Mouse (Mus musculus): Measurements from ENCODE around the gene Psmb10. TPM values are rescaled to one million over a fixed set of nuclear protein-coding genes. Genes with fewer than 3 reads are reported as not detected.
A peak's percentile ranks its signal among the peaks of the same experiment; 100 is the strongest.

The Psmb10 gene
- polyA plus RNA-seq, 1 experiment from 2014 or later: 30.2 TPM

DNA sequence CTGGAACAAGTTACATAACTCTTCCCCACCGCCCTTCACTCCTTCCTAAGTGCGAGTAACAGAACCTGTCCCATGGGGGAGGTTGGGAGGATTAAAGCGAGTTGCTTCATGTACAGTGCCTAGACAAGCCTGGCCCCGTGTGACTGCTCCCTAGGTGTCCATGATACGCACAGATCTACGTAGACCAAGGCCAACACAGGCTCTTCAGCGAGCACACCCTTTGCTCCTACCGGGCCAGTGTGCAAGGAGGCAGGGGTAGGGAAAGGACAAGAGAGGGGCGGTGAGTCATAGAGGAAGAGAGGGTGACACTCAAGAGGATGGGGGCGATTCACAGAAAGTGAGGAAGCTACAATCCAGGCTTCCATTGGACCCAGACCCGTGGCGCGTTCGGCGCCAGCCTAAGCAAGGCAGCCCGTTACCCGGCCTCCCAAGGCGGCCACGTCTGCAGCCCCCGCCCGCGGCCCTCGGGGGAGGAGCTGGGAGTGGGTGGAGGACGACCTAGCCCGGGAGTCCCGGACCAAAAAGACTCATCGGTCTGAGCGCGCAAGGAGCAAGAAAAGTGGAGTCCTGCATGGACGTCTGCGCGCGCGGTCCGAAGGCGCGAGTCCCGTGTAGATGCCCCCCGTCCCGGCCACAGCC, 27.1 kb upstream of the Psmb10 start:
- Histone ChIP-seq H3K4me3 (ENCODE audit: low read depth, low read length) (peak overlapping the region; percentile 53), H3K9ac (ENCODE audit: low read length) (peak overlapping the region; percentile 60), H3K36me3 (ENCODE audit: control insufficient read depth, insufficient read depth, low read length) (no peaks in the 10 kb centered on the region), H3K4me2 (ENCODE audit: low read depth) (peak overlapping the region; percentile 60), H3K9me3 (ENCODE audit: control insufficient read depth, low read length) (no peaks in the 10 kb centered on the region), H3K27ac (ENCODE audit: low read depth, low read length) (no peak overlapping the region), H3K4me1 (ENCODE audit: control insufficient read depth, insufficient read depth, low read length) (peaks cover 7% of the 10 kb centered on the region; the same call in 1 of the 2 replicates), H3K27me3 (ENCODE audit: control insufficient read depth, insufficient read depth, low read length) (peaks cover 12% of the 10 kb centered on the region)
- DNase-seq (ENCODE audit: low spot score) (no peak), ATAC-seq (ENCODE audit: insufficient read depth, low FRiP score, low TSS enrichment) (peak; percentile 23; the same call in 1 of the 2 replicates)
- WGBS: 3% methylated on average over 39 of the region's 40 CpGs

DNA sequence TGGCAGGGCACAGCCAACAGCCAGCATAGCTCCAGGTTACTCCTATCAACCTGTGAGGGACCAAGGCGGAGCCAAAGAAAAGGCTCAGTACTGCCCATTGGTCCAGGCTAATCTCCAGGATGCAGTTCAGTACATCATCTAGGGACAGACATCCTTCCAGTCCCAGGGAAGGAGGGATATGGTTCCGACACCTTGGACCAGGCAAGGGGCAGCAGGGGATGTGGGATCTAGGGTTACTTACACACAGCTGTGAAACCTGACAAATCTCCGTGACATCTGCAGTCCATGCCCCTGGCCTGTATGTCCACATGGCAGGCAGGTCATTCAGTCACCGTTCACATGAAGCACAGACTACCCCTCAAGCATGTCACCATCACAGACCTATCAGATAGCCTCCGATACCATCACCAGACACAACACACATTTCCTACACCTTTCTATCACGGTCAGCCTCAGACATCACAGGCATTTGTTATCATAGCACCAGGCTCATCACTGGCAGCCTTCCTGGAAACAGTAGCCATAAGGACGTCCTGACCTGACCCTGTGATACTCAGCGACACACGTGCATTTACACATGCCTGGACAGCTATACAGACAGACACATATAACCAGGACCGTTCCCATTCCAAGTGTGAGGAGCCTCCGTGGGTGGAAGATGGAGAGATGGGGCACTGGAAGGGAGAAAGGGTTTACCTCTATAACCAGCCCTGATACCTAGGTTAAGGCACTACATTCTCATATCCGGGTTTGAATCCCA, 26.4 kb upstream of the Psmb10 start:
- Histone ChIP-seq H3K27me3 (ENCODE audit: control insufficient read depth, insufficient read depth, low read length) (peaks cover 12% of the 10 kb centered on the region), H3K9me3 (ENCODE audit: control insufficient read depth, low read length) (no peaks in the 10 kb centered on the region), H3K36me3 (ENCODE audit: control insufficient read depth, insufficient read depth, low read length) (no peaks in the 10 kb centered on the region), H3K4me2 (ENCODE audit: low read depth) (peak overlapping the region; percentile 60), H3K9ac (ENCODE audit: low read length) (no peak overlapping the region), H3K4me3 (ENCODE audit: low read depth, low read length) (peak overlapping the region; percentile 53), H3K27ac (ENCODE audit: low read depth, low read length) (no peak overlapping the region), H3K4me1 (ENCODE audit: control insufficient read depth, insufficient read depth, low read length) (peaks cover 7% of the 10 kb centered on the region; the same call in 1 of the 2 replicates)
- 66% methylated on average over 12 of the region's 12 CpGs for WGBS
- ATAC-seq (ENCODE audit: insufficient read depth, low FRiP score, low TSS enrichment): no peak
- no peak for DNase-seq (ENCODE audit: low spot score)

DNA sequence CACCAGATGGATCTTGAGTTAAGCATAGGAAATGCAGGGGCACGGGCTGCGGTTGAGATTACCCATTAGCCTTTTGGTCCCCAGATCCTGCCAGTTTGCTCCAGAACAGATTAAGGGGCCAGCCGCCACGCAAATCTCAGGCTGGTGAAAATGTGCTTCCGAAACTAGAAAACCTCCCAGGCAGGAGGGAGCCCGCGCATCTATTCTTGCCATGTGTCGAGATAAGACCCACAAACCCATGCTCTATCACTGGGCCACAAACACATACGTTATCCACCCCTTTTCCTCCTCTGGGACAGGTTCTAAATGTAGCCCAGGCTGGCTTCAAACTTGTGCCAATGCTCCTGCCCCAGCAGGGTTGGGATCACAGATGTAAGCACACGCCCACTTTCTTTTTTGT, 23.3 kb upstream of the Psmb10 start:
- 87% methylated on average over 10 of the region's 10 CpGs for WGBS
- H3K36me3 ChIP-seq (ENCODE audit: control insufficient read depth, insufficient read depth, low read length): no peaks in the 10 kb centered on the region
- no peak for ATAC-seq (ENCODE audit: insufficient read depth, low FRiP score, low TSS enrichment)

DNA sequence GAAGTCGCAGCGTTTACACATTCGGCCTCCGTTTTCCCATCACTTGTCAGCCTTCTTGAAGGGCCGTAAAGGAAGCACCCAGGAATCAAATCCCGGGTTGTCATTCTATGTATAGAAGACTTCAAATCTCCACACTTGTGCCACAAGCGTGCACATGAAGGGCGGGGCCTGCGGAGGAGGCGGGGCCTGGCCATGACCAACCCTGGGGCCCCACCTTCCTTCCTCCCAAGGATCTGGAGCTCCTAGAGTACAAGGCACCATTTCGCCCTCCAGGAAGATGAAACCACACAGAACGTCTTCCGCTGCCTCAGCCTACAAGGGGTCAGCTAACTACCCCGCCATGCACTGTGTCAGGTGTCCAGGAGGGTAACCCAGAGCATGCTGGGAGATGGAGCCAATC, 22.9 kb upstream of the Psmb10 start:
- Histone ChIP-seq H3K27me3 (ENCODE audit: control insufficient read depth, insufficient read depth, low read length) (peaks cover 4% of the 10 kb centered on the region; the same call in 1 of the 2 replicates), H3K27ac (ENCODE audit: low read depth, low read length) (no peak overlapping the region), H3K9ac (ENCODE audit: low read length) (no peak overlapping the region), H3K4me3 (ENCODE audit: low read depth, low read length) (no peak overlapping the region), H3K4me2 (ENCODE audit: low read depth) (no peak overlapping the region), H3K36me3 (ENCODE audit: control insufficient read depth, insufficient read depth, low read length) (no peaks in the 10 kb centered on the region), H3K4me1 (ENCODE audit: control insufficient read depth, insufficient read depth, low read length) (peaks cover 3% of the 10 kb centered on the region; the same call in 1 of the 2 replicates), H3K9me3 (ENCODE audit: control insufficient read depth, low read length) (no peaks in the 10 kb centered on the region)
- DNase-seq (ENCODE audit: low spot score) (no peak), ATAC-seq (ENCODE audit: insufficient read depth, low FRiP score, low TSS enrichment) (no peak)
- WGBS: 77% methylated on average over 14 of the region's 14 CpGs

More for the DNA sequence above, 23.3 kb upstream of the Psmb10 start:
- no peaks in the 10 kb centered on the region for H3K9me3 ChIP-seq (ENCODE audit: control insufficient read depth, low read length)
- peaks cover 3% of the 10 kb centered on the region; the same call in 1 of the 2 replicates for H3K4me1 ChIP-seq (ENCODE audit: control insufficient read depth, insufficient read depth, low read length)
- DNase-seq (ENCODE audit: low spot score): no peak
- no peak overlapping the region for H3K4me2 ChIP-seq (ENCODE audit: low read depth)
- H3K9ac ChIP-seq (ENCODE audit: low read length): no peak overlapping the region
- H3K27me3 ChIP-seq (ENCODE audit: control insufficient read depth, insufficient read depth, low read length): peaks cover 7% of the 10 kb centered on the region
- no peak overlapping the region for H3K4me3 ChIP-seq (ENCODE audit: low read depth, low read length)
- H3K27ac ChIP-seq (ENCODE audit: low read depth, low read length): no peak overlapping the region

DNA sequence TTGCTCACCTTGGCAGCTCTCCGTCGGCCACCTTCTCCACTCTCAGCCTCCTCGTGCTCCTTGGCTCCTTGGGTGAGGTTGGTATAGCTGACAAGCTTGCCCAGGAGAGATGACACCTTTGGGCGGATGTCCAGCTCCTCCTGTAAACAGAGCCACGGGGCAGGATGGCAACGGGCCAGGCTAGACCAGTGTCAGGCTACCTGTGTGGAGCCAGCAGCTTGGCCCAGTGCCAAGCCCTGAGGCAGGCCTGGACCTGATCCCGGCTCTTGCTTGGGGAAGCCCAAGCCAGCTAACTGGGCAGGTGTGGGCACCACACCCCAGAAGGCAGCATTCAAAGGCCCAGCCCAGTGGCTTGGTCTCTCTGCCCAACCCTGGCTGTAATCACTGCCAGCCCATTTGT, 21.1 kb upstream of the Psmb10 start:
- no peak overlapping the region for H3K4me3 ChIP-seq (ENCODE audit: low read depth, low read length)
- H3K9ac ChIP-seq (ENCODE audit: low read length): no peak overlapping the region
- H3K4me1 ChIP-seq (ENCODE audit: control insufficient read depth, insufficient read depth, low read length): no peaks in the 10 kb centered on the region
- H3K36me3 ChIP-seq (ENCODE audit: control insufficient read depth, insufficient read depth, low read length): no peaks in the 10 kb centered on the region
- H3K9me3 ChIP-seq (ENCODE audit: control insufficient read depth, low read length): no peaks in the 10 kb centered on the region
- ATAC-seq (ENCODE audit: insufficient read depth, low FRiP score, low TSS enrichment) (no peak), DNase-seq (ENCODE audit: low spot score) (no peak)
- H3K4me2 ChIP-seq (ENCODE audit: low read depth): no peak overlapping the region
- no peaks in the 10 kb centered on the region for H3K27me3 ChIP-seq (ENCODE audit: control insufficient read depth, insufficient read depth, low read length)
- H3K27ac ChIP-seq (ENCODE audit: low read depth, low read length): no peak overlapping the region
- WGBS: 94% methylated on average over 7 of the region's 7 CpGs

DNA sequence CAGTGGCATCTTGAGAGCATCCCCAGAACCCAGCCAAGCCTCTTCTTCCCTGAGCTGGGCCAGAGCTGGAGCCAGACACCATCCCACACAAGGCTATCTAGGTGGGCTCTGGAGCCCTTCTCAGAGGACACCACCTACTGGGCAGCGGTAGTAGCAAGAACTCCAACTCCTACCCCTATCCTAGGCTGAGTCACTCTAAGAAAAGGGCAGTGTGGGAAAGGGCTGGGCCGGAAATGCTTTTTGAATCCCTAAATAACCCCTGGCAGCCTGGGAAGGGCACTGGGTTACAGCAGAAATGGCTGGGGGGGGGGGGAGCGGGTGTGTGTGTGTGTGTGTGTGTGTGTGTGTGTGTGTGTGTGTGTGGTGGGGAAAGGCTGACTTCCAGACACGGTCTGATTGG, 19.6 kb upstream of the Psmb10 start:
- Histone ChIP-seq H3K4me1 (ENCODE audit: control insufficient read depth, insufficient read depth, low read length) (no peaks in the 10 kb centered on the region), H3K4me3 (ENCODE audit: low read depth, low read length) (no peak overlapping the region), H3K4me2 (ENCODE audit: low read depth) (no peak overlapping the region), H3K27me3 (ENCODE audit: control insufficient read depth, insufficient read depth, low read length) (no peaks in the 10 kb centered on the region), H3K9me3 (ENCODE audit: control insufficient read depth, low read length) (no peaks in the 10 kb centered on the region), H3K36me3 (ENCODE audit: control insufficient read depth, insufficient read depth, low read length) (no peaks in the 10 kb centered on the region), H3K27ac (ENCODE audit: low read depth, low read length) (no peak overlapping the region), H3K9ac (ENCODE audit: low read length) (no peak overlapping the region)
- WGBS: 82% methylated on average over 3 of the region's 4 CpGs
- ATAC-seq (ENCODE audit: insufficient read depth, low FRiP score, low TSS enrichment) (no peak), DNase-seq (ENCODE audit: low spot score) (no peak)

DNA sequence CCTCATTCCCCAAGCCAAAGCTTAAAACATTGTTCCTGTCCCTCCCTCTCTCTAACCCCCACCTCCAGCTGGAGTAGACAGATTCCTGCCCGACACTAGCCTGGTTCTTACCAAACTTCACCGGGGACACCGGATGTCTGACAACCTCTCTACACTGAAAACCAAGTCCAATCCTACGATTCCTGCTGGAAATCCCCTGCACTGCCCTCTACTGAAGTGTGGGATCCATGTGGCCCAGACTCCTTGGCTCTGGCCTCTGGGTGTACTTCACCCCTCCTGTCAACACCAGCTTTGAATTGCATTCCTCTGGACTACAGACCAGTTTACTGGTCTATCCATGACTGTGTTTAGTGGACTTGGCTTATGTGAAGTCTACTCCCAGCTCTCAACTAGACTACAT, 18.3 kb upstream of the Psmb10 start:
- H3K9ac ChIP-seq (ENCODE audit: low read length): no peak overlapping the region
- H3K4me1 ChIP-seq (ENCODE audit: control insufficient read depth, insufficient read depth, low read length): no peaks in the 10 kb centered on the region
- WGBS: 94% methylated on average over 4 of the region's 4 CpGs
- H3K36me3 ChIP-seq (ENCODE audit: control insufficient read depth, insufficient read depth, low read length): no peaks in the 10 kb centered on the region
- DNase-seq (ENCODE audit: low spot score): no peak
- no peaks in the 10 kb centered on the region for H3K27me3 ChIP-seq (ENCODE audit: control insufficient read depth, insufficient read depth, low read length)
- ATAC-seq (ENCODE audit: insufficient read depth, low FRiP score, low TSS enrichment): no peak
- H3K4me2 ChIP-seq (ENCODE audit: low read depth): no peak overlapping the region
- H3K27ac ChIP-seq (ENCODE audit: low read depth, low read length): no peak overlapping the region
- H3K4me3 ChIP-seq (ENCODE audit: low read depth, low read length): no peak overlapping the region
- H3K9me3 ChIP-seq (ENCODE audit: control insufficient read depth, low read length): no peaks in the 10 kb centered on the region

DNA sequence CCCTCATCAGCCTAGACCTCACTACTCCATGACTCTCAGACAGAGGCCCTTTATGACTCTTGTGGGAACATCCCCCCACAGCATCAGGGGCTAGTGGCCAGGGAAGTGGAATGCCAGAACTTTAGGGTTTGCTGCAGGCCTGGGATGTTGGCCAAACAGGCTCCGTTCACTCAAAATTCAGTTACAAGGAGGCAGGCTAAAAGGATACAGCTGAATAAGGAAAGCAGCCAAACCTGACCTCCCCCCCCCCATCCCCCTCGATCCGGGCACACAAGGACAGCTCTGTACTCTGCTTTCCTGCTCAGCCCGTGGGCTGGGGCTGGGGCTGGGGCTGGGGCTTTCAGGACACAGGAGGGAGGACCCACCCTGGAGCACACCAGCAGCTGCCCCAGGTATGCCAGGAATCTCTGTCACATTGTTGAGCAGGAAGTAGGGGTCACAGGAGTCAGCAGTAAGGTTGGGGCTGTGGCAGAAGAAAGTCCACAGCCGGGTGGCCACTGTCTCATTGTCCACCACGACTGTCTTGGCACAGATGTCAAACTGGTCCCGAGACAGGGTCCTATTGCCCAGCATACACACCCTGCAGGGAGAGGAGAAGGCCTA, 12.9 kb upstream of the Psmb10 start:
- no peak for ATAC-seq (ENCODE audit: insufficient read depth, low FRiP score, low TSS enrichment)
- 65% methylated on average over 7 of the region's 7 CpGs for WGBS
- H3K4me2 ChIP-seq (ENCODE audit: low read depth): no peak overlapping the region
- no peaks in the 10 kb centered on the region for H3K27me3 ChIP-seq (ENCODE audit: control insufficient read depth, insufficient read depth, low read length)
- DNase-seq (ENCODE audit: low spot score): no peak
- no peak overlapping the region for H3K27ac ChIP-seq (ENCODE audit: low read depth, low read length)
- no peaks in the 10 kb centered on the region for H3K4me1 ChIP-seq (ENCODE audit: control insufficient read depth, insufficient read depth, low read length)
- no peak overlapping the region for H3K4me3 ChIP-seq (ENCODE audit: low read depth, low read length)
- H3K36me3 ChIP-seq (ENCODE audit: control insufficient read depth, insufficient read depth, low read length): no peaks in the 10 kb centered on the region; the same call in 1 of the 2 replicates
- no peak overlapping the region for H3K9ac ChIP-seq (ENCODE audit: low read length)
- no peaks in the 10 kb centered on the region for H3K9me3 ChIP-seq (ENCODE audit: control insufficient read depth, low read length)

All from neural tube, embryonic 11.5 days (tissue).